Mouse (Mus musculus) MEL (cell line): ENCODE results near the gene Isy1. TPM values are rescaled to one million over a fixed set of nuclear protein-coding genes. Genes with fewer than 3 reads are reported as not detected.
A peak's percentile ranks its signal among the peaks of the same experiment; 100 is the strongest.

Source experiments
- DNase-seq: peaks from one replicate; pipeline ENCODE4 v3.0.0; 2011; ENCODE audit warnings: low read depth, low spot score
- H3K27ac ChIP-seq: 2 replicates; pipeline ENCODE4 v1.5.1; 2012; ENCODE audit warnings: low read depth, mild to moderate bottlenecking, control low read depth, low read length, moderate library complexity; ENCODE audit not compliant: control insufficient read depth
- H3K27me3 ChIP-seq, 2 experiments: fragments of 150-350 bp in 1 of 2; sonication (generic) in 1 of 2; 2 replicates each; pipeline ENCODE4 v1.6.1; 2012; ENCODE audit warnings: low read length in 2 of 2, mild to moderate bottlenecking in 2 of 2, improper control_type of control experiment in 1 of 2, moderate library complexity in 1 of 2; ENCODE audit not compliant: insufficient read depth in 2 of 2, control insufficient read depth in 1 of 2
- H3K36me3 ChIP-seq, 2 experiments: 2 replicates each; pipeline ENCODE4 v1.6.1; 2012 to 2014; ENCODE audit warnings: low read length in 2 of 2, improper control_type of control experiment in 1 of 2, inconsistent platforms in 1 of 2, mild to moderate bottlenecking in 1 of 2; ENCODE audit not compliant: insufficient read depth in 2 of 2, control insufficient read depth in 1 of 2
- H3K4me1 ChIP-seq, 2 experiments: fragments of 150-350 bp in 1 of 2; sonication (generic) in 1 of 2; 2 replicates each; pipeline ENCODE4 v1.6.1; 2012; ENCODE audit warnings: low read length in 2 of 2, improper control_type of control experiment in 1 of 2, mild to moderate bottlenecking in 1 of 2; ENCODE audit not compliant: insufficient read depth in 2 of 2, control insufficient read depth in 1 of 2
- H3K4me3 ChIP-seq, 2 experiments: fragments of 150-350 bp in 1 of 2; sonication (generic) in 1 of 2; 2 replicates each; pipeline ENCODE4 v1.5.1; 2012; ENCODE audit warnings: low read depth in 2 of 2, low read length in 2 of 2, mild to moderate bottlenecking in 2 of 2, moderate library complexity in 2 of 2, control low read depth in 1 of 2, improper control_type of control experiment in 1 of 2; ENCODE audit not compliant: control insufficient read depth in 1 of 2, insufficient read depth in 1 of 2
- H3K79me2 ChIP-seq: 2 replicates; pipeline ENCODE4 v1.6.1; 2012; ENCODE audit warnings: mild to moderate bottlenecking, low read length, moderate library complexity; ENCODE audit not compliant: control insufficient read depth, poor library complexity, insufficient read depth
- H3K9ac ChIP-seq: 2 replicates; pipeline ENCODE4 v1.6.1; 2012; ENCODE audit warnings: low read depth, mild to moderate bottlenecking, control low read depth, low read length, moderate library complexity; ENCODE audit not compliant: control insufficient read depth, poor library complexity, severe bottlenecking
- H3K9me3 ChIP-seq: fragments of 150-350 bp; sonication (generic); replicated peaks from 2 replicates; pipeline ENCODE4 v1.6.1; 2012; ENCODE audit warnings: mild to moderate bottlenecking, low read length, improper control_type of control experiment, moderate library complexity; ENCODE audit not compliant: insufficient read depth
- CHD2 ChIP-seq: IDR thresholded peaks from 2 replicates; pipeline ENCODE4 v1.6.1; 2011; ENCODE audit warnings: low read length, improper control_type of control experiment
- CTCF ChIP-seq, 3 experiments: IDR thresholded peaks in 2 of 3; conservative IDR thresholded peaks in 1 of 3; 2 replicates each; pipeline ENCODE4 v1.5.1; 2011 to 2012; ENCODE audit warnings: low read length in 3 of 3, low read depth in 2 of 3, mild to moderate bottlenecking in 2 of 3, improper control_type of control experiment in 1 of 3, inconsistent platforms in 1 of 3, mixed read lengths in 1 of 3, moderate library complexity in 1 of 3; ENCODE audit not compliant: control insufficient read depth in 1 of 3, insufficient read depth in 1 of 3, poor library complexity in 1 of 3, severe bottlenecking in 1 of 3
- E2F4 ChIP-seq: IDR thresholded peaks from 2 replicates; pipeline ENCODE4 v1.6.1; 2011; ENCODE audit warnings: low read depth, low read length, improper control_type of control experiment, borderline replicate concordance
- EP300 ChIP-seq, 2 experiments: IDR thresholded peaks; 2 replicates each; pipeline ENCODE4 v1.6.1; 2011; ENCODE audit warnings: improper control_type of control experiment in 2 of 2, low read length in 2 of 2, low read depth in 1 of 2, mild to moderate bottlenecking in 1 of 2
- GATA1 ChIP-seq: IDR thresholded peaks from 2 replicates; pipeline ENCODE4 v1.6.1; 2011; ENCODE audit warnings: low read depth, low read length, improper control_type of control experiment
- KAT2A ChIP-seq: conservative IDR thresholded peaks from 2 replicates; pipeline ENCODE4 v1.6.1; 2012; ENCODE audit warnings: low read depth, low read length, improper control_type of control experiment, inconsistent platforms
- MAFK ChIP-seq: IDR thresholded peaks from 2 replicates; pipeline ENCODE4 v1.6.1; 2011; ENCODE audit warnings: low read depth, mild to moderate bottlenecking, low read length, improper control_type of control experiment, borderline replicate concordance
- MAX ChIP-seq: IDR thresholded peaks from 2 replicates; pipeline ENCODE4 v1.6.1; 2011; ENCODE audit warnings: low read length, improper control_type of control experiment
- MAZ ChIP-seq: IDR thresholded peaks from 2 replicates; pipeline ENCODE4 v1.6.1; 2012; ENCODE audit warnings: low read depth, mild to moderate bottlenecking, inconsistent platforms, low read length, improper control_type of control experiment
- MEF2A ChIP-seq: IDR thresholded peaks from 2 replicates; pipeline ENCODE4 v1.6.1; 2014; ENCODE audit warnings: low read depth, mild to moderate bottlenecking, inconsistent platforms, low read length, improper control_type of control experiment; ENCODE audit not compliant: poor library complexity, insufficient replicate concordance, severe bottlenecking; ENCODE audit errors: extremely low read depth
- NRF1 ChIP-seq: IDR thresholded peaks from 2 replicates; pipeline ENCODE4 v1.6.1; 2014; ENCODE audit warnings: low read depth, mild to moderate bottlenecking, inconsistent platforms, low read length, improper control_type of control experiment, moderate library complexity; ENCODE audit not compliant: poor library complexity, insufficient read depth, severe bottlenecking
- POLR2A ChIP-seq, 2 experiments: IDR thresholded peaks; 2 replicates each; pipeline ENCODE4 v1.6.1; 2011 to 2012; ENCODE audit warnings: low read length in 2 of 2, mild to moderate bottlenecking in 2 of 2, control low read depth in 1 of 2, improper control_type of control experiment in 1 of 2, low read depth in 1 of 2, moderate library complexity in 1 of 2; ENCODE audit not compliant: control insufficient read depth in 1 of 2, insufficient read depth in 1 of 2, poor library complexity in 1 of 2
- POLR2AphosphoS5 ChIP-seq: IDR thresholded peaks from 2 replicates; pipeline ENCODE4 v1.6.1; 2012; ENCODE audit warnings: low read depth, borderline replicate concordance, mild to moderate bottlenecking, inconsistent platforms, low read length, moderate library complexity, mixed read lengths
- SIN3A ChIP-seq: IDR thresholded peaks from 2 replicates; pipeline ENCODE4 v1.6.1; 2012; ENCODE audit warnings: low read length, improper control_type of control experiment, inconsistent platforms
- TAL1 ChIP-seq: IDR thresholded peaks from 2 replicates; pipeline ENCODE4 v1.6.1; 2012; ENCODE audit warnings: mild to moderate bottlenecking, inconsistent platforms, low read length, moderate library complexity, mixed read lengths
- TBP ChIP-seq: IDR thresholded peaks from 2 replicates; pipeline ENCODE4 v1.8.0; 2011; ENCODE audit warnings: low read depth, low read length, improper control_type of control experiment
- TCF12 ChIP-seq: IDR thresholded peaks from 2 replicates; pipeline ENCODE4 v1.6.1; 2014; ENCODE audit warnings: low read depth, mild to moderate bottlenecking, inconsistent platforms, low read length, improper control_type of control experiment, moderate library complexity
- UBTF ChIP-seq: IDR thresholded peaks from 2 replicates; pipeline ENCODE4 v1.6.1; 2012; ENCODE audit warnings: low read depth, mild to moderate bottlenecking, inconsistent platforms, low read length, improper control_type of control experiment, moderate library complexity, borderline replicate concordance; ENCODE audit not compliant: insufficient read depth
- USF1 ChIP-seq: IDR thresholded peaks from 2 replicates; pipeline ENCODE4 v1.6.1; 2014; ENCODE audit warnings: low read depth, mild to moderate bottlenecking, inconsistent platforms, low read length, improper control_type of control experiment, moderate library complexity
- ZKSCAN1 ChIP-seq: IDR thresholded peaks from 2 replicates; pipeline ENCODE4 v1.6.1; 2012; ENCODE audit warnings: low read depth, mild to moderate bottlenecking, inconsistent platforms, low read length, improper control_type of control experiment, moderate library complexity
- polyA plus RNA-seq, 2 experiments: library from polyadenylated mRNA; stranded (reverse) in 1 of 2; unstranded in 1 of 2; fragments of >175 nt in 1 of 2; fragments of >200 nt in 1 of 2; gene quantifications; 2 replicates each; pipeline versions ENCODE4 v1.2.1 to v1.2.4; 2012; ENCODE audit warnings: low replicate concordance in 2 of 2, low read depth in 1 of 2; ENCODE audit not compliant: insufficient read length in 2 of 2, insufficient read depth in 1 of 2, missing spikeins in 1 of 2
- total RNA-seq: library from RNA; depleted of rRNA; stranded (reverse); fragments of 300-350 nt; gene quantifications from 2 replicates; pipeline ENCODE4 v1.2.3, GENCODE M21; 2012

The Isy1 gene
- total and polyA plus RNA-seq, 3 experiments = 64.5 to 115 TPM; not detected in 1

DNA sequence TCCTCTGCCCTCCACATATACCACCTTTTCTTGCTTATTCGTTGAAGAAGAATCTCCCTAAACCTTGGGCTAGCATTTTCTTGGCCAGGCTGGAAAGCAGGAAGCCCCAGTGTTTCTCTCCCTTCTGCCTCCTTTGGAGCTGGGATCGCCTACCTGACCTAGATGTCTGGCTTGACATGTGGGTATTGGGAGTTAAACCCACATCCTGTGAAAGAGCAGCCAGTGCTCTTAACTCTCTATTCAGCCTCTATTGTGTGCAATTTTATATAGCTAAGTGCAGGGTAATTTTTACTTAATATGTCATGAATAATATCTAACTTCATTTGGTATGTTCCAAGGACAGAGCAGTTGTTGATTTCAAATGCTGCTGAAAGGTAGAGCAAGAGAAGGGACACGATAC, 41.0 kb upstream of the Isy1 start:
- Histone ChIP-seq H3K27ac (no peak overlapping the region), H3K36me3 (no peaks in the 10 kb centered on the region), H3K9me3 (no peaks in the 10 kb centered on the region)

DNA sequence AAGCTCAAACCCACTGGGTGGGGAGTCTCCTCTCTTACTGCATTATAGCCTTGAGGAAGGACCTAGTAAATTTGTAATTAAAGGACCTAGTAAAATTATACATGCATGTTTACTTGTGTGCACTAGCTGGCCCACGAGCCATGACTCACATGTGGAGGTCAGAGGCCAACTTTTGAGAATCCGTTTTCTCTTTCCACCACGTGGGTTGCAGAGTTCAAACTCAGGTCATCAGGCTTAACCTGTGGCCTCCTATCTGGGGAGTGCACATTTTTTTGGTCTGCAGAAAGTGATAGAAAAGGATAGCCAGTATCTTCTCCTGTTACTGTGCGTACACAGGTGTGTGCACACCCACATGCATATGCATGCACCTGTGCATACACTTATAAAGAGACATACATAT, 40.4 kb upstream of the Isy1 start:
- Histone ChIP-seq H3K27me3 (peaks cover 0 to 2% of the 10 kb centered on the region in 2 experiments; a peak in 2 of 4 replicates), H3K4me3 (no peak overlapping the region), H3K9me3 (no peaks in the 10 kb centered on the region), H3K9ac (no peak overlapping the region), H3K79me2 (no peaks in the 10 kb centered on the region), H3K36me3 (no peaks in the 10 kb centered on the region), H3K27ac (no peak overlapping the region), H3K4me1 (peaks cover 3 to 7% of the 10 kb centered on the region in 2 experiments; a peak in 3 of 4 replicates)
- TF ChIP-seq MAX (peak; percentile 33; the same call in 1 of the 2 replicates), MEF2A (no peak), TCF12 (peak; percentile 44; the same call in 1 of the 2 replicates), POLR2AphosphoS5 (no peak), CHD2 (no peak), EP300 (IDR thresholded peaks at IDR 0.05; ENCODE audit: low read depth in 1 of 2, low read length in 2 of 2) (peak in 1 of 2 experiments; percentile 20; a peak in 1 of 4 replicates), TAL1 (peak; percentile 6; the same call in 1 of the 2 replicates)
- DNase-seq = no peak

More for the DNA sequence above, 41.0 kb upstream of the Isy1 start:
- H3K27me3 ChIP-seq = peaks cover 0 to 2% of the 10 kb centered on the region in 2 experiments; a peak in 2 of 4 replicates
- H3K4me1 ChIP-seq = peaks cover 3 to 7% of the 10 kb centered on the region in 2 experiments; a peak in 3 of 4 replicates
- no peak for DNase-seq
- H3K79me2 ChIP-seq = no peaks in the 10 kb centered on the region
- TF ChIP-seq TAL1 (no peak), USF1 (no peak), SIN3A (no peak), EP300 (IDR thresholded peaks at IDR 0.05; ENCODE audit: low read depth in 1 of 2, low read length in 2 of 2) (no peak), CTCF (IDR thresholded peaks at IDR 0.05 in 2 of 3, conservative IDR thresholded peaks at IDR 0.05 in 1 of 3; ENCODE audit: control insufficient read depth in 1 of 3, insufficient read depth in 1 of 3, low read depth in 2 of 3, low read length in 3 of 3, poor library complexity in 1 of 3, severe bottlenecking in 1 of 3) (no peak), NRF1 (no peak), MAZ (no peak), UBTF (no peak), TBP (no peak), POLR2A (IDR thresholded peaks at IDR 0.05; ENCODE audit: control insufficient read depth in 1 of 2, insufficient read depth in 1 of 2, low read depth in 1 of 2, low read length in 2 of 2, poor library complexity in 1 of 2) (no peak), MAFK (no peak), GATA1 (no peak), ZKSCAN1 (no peak), E2F4 (no peak), KAT2A (no peak)
- TF ChIP-seq, all 39 proteins: peak for 0
- Histone ChIP-seq H3K4me3 (no peak overlapping the region), H3K9ac (no peak overlapping the region)
